Mouse (Mus musculus): ENCODE data around the gene Arfgap2.

- TF ChIP-seq EP300 (IDR thresholded peaks at IDR 0.05; ENCODE audit: insufficient read depth, low read depth, low read length) (no peak), CTCF (IDR thresholded peaks at IDR 0.05) (no peak)
These were observed 60.1 kb downstream of the Arfgap2 start for GRCm38 (mm10) chr2:91324761-91325421.
